Mouse (Mus musculus) C2C12 (cell line): ENCODE measurements around the gene Nprl3.

Source experiments
- CTCF ChIP-seq: IDR thresholded peaks from one replicate; pipeline ENCODE4 v1.5.1; 2011; ENCODE audit not compliant: control insufficient read depth, insufficient read depth, insufficient read length
- USF1 ChIP-seq: IDR thresholded peaks from one replicate; pipeline ENCODE4 v1.6.1; 2011; ENCODE audit warnings: low read depth, mild to moderate bottlenecking, control low read depth, moderate library complexity

DNA sequence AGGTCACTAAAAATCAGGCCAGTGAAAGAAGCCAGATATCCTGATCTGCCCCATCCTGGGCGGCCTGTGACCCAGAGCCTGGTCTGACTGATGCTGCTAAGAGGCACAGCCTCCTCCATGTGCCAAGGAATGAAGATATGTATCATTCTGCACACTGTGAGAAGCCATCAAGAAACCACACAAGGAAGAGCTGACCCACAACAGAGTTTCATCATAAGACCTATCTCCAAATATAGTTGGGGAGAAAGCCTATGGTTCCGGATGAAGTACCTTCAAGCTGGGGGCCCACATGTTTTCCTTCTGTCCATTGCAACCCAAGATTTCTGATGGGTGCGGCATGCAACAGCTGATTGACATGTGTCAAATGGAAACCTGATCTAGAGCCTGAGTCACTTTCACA is 48.5 kb upstream of the Nprl3 start:
- no peak for TF ChIP-seq CTCF
- TF ChIP-seq USF1: no peak
